Mouse (Mus musculus): ENCODE data around the gene Cmah.
"Not testable (repeated sequence)": the region's sequence is repeated elsewhere in the genome, so short reads cannot be mapped to it uniquely, and the experiment has no call there.

The Cmah gene

DNA sequence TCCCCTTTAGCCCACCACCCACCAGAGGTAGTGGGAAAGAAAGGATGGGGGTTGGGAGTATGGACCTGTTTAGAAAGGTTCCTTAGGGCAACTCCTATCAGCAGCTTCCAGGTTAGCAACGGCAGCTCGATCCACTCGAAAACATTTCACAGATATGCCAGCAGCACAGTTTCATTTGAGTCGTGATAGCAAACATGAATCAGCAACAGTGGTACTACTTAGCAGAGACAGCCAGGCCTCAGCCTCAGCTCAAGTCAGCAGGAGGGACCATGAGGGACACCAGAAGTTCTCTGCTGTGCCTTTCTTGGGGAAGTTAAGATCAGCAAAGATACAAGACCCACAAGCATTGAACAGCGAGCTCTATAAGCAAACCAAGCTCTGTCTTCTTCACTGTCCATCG is 13.3 kb downstream of the Cmah start:
- DNase-seq (ENCODE audit: low read depth, low spot score), result no peak

DNA sequence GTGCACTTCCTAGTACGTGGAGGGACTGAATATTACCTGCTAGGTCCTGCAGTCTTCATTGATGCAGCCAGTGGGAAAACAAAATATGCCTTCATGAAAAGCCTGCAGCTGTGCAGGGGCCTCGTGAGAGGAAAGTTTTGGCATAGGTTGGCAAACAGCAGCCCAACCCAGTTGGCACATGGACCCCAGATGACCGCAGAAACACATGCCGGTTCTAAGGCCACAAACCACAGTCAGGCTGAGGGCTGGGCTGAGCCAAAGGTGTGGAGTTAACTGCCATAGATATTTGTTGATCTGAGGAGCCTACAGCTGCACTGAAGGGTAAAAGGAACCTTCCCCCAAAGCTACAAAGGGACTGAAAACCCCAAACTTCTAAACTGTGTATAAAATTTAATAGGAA is 14.9 kb downstream of the Cmah start:
- DNase-seq (ENCODE audit: low read depth, low spot score), result no peak

DNA sequence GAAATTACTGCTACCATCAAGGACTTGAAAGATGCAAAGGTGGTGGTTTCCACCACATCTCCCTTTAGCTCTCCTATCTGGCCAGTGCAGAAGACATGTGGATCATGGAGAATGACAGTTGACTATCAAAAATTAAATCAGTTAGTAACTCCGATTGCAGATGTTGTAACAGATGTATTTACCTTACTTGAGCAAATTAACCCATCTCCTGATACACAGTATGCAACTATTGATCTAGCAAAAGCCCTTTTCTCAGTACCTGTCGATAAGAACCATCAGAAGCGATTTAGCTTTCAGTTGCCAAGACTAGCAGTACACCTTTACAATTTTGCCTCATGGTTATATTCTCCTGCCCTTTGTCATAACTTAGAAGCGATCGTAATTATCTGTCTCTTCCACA is 25.8 kb downstream of the Cmah start:
- DNase-seq (ENCODE audit: low read depth, low spot score), result no peak

DNA sequence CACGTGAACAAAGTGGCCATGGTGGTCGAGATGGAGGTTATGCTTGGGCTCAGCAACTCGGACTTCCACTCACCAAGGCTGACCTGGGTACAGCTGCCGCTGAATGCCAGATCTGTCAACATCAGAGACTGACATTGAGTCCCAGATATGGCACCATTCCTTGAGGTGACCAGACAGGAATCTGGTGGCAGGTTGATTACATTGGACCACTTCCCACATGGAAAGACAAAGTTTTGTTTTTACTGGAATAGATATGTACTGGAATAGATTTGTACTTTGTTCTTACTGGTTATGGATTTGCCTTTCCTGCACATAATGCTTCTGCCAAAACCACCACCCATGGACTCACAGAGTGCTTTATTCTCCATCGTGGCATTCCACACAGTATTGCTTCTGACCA is 27.5 kb downstream of the Cmah start:
- no peak for DNase-seq (ENCODE audit: low read depth, low spot score)

DNA sequence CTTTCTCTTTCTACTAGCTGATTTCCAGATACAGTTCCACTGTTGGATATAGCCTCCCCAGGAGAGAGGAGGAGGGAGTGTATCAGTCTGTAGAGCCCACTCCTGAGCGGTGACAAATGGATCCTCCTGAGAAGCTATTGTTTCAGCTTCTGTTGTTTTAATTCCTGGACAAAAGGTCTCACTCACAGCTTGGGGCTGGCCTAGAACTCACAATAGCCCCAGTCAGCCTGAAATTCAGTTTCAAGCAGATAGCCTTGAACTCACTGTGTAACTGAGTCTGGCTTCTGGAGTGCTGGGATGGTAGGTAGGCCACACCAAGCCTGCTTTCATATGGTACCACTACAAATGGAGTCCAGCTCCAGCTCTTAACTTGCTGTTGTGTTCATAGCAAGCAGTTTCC is 32.0 kb downstream of the Cmah start:
- DNase-seq (ENCODE audit: low read depth, low spot score), result peak; percentile 44

DNA sequence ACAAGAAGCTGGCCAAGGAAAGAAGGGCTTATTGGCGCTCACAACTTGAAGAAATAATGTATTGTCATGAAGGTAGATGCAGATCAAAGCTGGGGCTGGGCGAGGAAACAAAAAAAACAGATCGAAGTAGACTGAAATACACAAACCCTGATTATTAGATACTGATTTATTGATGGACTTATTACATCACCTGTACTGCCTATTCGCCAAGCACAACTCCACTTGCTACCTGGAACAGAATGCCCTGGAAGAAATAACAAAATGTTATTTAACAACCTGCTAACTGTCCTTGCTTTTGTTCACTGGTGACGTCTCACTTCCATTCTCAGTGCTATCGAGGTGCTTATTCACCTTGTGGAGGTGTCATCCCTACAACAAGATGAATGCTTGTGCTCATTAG is 38.0 kb downstream of the Cmah start:
- no peak for DNase-seq (ENCODE audit: low read depth, low spot score)

DNA sequence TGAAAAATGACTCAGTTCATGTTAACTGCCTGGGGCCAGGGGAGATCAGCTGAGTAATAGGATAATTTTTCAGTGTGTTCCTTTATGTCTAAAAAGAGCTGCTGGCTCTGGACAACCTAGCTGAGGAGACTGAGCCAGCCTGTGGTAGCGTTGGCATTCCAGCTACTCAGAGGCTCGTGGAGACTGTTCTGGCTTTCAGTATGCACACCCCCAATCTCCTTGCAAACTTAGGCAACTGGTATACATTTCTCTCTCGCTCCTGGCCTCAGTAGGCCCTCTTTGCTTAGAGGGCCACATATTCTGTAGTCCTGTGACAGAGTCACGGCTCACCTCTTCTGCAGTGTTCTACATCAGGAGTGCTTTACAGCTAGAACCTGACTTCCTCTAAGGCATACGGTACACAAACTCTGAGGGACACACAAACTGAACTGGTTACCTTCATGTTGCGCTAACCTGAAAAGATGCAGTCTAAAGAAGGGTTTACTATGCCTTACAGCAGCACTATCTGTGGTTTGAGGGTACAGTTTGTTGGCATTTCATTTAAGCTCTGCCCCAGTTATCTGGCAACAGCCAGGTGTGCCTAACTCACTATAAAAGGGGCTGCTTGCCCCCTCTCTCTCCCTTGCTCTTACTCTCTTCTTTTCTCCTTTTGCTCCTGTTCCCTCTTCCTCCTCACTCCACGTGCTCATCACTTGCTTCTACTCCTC is 45.8 kb downstream of the Cmah start:
- no peak for DNase-seq (ENCODE audit: low read depth, low spot score)

DNA sequence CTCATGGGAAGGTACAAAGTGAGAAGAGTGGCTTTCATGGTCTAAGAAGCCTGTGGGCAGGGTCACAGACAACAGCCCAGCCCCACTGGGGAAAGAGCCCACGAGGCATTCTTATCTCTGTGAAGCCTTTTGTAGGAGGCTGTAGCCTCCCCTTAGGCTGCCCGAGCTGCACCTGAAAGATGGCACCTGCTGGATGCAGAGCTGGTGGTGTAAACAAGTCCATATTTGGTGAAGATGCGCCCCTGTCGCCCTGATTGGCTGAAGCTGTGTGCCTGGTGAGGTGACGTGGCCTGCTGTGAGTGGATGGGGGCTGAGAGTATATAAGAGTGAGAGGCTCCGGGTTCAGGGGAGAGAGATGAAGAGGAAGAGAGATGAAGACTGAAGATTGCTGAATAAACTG is 47.4 kb downstream of the Cmah start:
- DNase-seq (ENCODE audit: low read depth, low spot score), result not testable (repeated sequence)

DNA sequence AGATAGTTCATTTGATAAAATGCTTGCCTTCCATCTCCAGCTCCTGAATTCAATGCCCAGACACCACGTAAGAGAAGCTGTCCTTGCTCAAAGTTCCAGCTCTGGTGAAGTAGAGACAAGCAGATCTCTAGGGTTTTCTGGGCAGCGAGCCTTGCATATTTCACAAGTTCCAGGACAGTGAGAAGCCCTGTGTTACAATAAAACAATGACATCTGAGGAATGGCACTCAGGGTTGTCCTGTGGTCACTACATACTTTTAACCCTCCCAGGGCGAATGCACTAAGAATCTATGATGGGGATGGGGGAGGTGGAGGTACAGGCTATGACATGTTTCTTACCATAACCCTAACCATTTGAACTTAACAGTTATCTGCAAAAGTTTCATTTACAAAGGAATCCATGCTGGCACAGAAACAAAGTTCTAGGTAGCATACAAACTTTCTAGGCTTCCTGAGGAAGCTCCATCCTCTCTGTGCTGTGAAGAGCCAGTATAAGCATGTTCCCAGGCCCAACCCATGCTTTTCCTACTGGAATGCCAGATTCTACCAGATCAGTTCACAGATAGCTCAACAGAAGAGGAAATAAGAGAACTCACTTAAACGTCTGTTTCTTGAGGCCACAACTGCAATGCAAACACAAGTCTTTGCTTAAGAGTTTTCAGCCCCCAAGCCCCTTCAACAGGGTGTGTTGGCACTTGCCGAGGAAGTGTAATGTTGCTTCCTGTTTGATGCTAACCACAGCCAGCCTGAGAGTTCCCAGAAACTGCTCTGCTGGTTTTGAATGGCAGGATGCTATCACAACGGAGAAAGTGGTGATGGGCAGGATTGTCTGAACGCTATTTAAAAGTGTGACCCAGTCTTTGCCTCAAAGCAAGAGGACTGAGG is 48.4 kb downstream of the Cmah start:
- no peak for DNase-seq (ENCODE audit: low read depth, low spot score)

DNA sequence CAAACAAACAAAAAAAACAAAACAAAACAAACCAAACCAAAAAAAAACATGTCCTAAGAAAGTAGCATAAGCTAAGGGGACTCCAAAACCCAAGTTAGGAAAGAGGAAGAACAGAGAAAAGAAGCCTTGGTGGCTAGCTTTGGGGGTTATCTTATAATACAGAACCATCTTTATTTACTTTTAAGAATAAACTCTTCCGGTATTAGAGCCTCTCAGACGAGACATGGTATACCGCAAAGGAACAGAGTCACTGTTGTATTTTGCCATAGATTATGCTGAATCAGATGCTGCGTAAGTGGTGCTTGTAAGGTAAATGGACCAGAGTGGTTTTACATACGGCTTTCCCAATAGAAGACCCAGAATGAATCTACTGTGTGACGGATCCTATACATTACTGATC is 53.5 kb downstream of the Cmah start:
- DNase-seq (ENCODE audit: low read depth, low spot score), result no peak

DNA sequence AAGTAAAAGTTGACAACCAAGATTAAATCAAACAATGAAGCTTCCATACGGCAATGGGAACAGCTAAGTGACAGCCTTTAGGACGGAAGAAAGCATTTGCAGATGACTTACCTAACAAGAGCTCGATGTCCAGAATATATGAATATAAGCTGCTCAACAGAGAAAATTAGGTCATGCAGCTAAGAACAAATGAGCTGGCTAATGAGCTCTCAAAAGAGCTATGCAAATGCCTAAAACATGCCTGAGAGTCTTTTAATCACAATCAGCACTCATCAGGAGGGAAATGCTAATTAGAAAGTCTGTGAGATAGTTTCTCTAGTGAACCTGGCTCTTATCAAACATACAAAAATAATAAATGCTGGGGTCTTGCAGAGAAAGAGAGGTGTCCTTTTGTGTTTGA is 56.7 kb downstream of the Cmah start:
- no peak for DNase-seq (ENCODE audit: low read depth, low spot score)

DNA sequence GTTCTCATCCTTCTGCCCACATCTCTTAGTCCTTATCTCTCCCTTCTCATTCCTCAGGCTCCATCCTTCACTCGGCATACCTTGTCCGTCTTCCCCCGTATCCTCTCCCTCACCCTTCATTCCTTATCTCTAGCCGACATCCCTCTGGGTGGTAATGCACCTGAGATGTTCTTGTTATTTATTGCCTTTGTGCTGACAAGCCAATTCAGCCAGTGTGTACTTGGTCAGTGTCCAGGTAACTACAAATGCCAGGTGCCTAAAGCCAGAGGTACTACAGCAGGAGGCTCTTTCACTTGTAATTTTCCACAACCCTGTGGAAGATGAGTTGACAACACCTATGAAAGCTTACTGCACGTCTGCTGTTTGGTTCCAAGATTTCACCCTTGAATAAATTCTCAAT is 64.7 kb downstream of the Cmah start:
- no peak for DNase-seq (ENCODE audit: low read depth, low spot score)

DNA sequence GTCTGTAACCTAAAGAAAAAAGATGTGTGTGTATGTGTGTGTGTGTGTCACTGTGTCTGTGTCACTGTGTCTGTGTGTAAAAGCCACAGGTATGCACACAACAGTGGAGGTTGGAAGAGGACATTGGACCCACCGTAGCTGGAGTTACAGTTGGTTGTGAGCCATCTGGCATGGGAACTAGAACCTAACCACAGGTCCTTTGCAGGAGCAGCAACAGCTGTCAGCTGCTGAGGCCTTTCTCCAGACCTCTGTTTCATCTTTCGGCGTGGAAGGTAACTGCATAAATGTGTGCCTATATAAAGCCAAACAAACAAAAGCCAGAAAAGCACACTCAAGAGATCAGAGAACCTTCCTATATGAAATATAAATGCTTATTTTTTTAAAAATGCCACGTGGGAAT is 65.5 kb downstream of the Cmah start:
- no peak for DNase-seq (ENCODE audit: low read depth, low spot score)

DNA sequence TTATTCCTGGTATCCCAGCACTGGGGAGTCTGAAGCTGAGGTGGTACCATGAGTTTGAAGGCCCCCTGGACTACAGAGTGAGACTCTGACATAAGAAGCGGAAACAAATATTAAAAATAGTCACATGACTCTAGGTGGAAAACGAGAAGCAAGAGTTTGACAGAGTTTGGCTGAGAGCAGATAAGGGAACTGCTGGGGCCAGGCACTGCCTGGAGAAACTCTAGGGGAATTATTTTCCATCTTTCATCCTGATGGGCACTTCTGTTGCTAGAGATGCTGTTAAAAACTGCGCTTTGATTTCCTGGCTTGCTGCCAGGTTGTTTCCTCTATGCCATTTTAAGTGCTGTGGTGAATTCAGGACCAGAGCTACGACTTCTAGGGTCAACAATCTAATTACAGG is 65.9 kb downstream of the Cmah start:
- DNase-seq (ENCODE audit: low read depth, low spot score), result no peak

DNA sequence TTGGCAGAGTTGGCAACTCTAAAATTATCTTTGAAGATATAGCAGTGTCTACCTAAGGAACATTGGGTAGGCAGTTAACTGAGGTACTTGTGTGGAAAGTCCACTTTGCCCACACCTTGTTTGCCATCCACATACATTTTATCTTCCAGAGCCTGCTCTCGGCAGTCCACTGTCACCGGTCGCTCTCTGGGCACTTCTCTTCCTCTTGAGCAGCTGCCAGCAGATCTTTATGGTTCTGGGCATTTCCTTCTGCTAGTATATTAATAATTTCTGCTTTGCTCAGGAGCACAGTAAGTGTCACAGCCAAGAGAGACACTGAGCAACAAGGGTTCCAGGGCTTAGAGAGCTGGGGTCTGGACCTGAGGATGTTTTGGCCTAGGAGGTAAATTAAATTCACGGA is 68.6 kb downstream of the Cmah start:
- no peak for DNase-seq (ENCODE audit: low read depth, low spot score)

DNA sequence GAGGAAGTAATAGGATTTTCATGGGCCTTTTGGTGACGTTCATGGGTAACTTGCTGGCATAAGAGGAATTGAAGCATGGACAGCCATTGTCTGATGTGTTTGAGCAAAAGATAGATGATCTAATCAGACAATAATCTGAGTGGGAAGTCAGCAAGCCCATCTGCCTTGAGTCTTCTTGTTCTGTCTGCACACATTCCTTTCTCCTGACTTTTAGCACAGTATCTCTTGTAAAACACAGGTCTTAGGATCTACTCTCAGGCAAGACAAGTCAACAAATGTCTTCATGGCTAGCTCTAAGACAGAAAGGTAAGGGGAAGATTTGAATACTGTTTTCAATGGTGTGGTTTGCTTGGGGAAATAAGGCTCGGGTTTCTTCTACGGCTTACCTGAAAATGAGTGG is 70.0 kb downstream of the Cmah start:
- no peak for DNase-seq (ENCODE audit: low read depth, low spot score)

DNA sequence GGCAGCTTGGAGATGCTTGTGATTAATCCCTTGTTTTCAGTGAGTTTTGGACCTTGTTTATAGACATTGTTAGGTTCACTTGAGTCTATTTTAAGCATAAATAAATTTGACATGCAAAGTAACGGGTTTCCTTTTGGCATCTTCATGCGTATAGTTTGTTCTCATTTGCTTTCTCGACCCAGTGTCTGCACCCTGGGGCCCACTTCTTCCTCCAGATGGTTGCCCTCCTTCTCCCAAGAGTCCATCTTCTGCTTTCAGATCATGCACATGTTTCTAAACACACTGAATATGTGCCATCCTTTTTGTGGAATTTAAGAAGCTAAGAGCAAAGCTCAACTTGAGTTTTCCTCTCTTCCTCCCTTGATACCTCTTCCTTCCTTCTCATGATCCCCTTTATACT is 71.3 kb downstream of the Cmah start:
- no peak for DNase-seq (ENCODE audit: low read depth, low spot score)

DNA sequence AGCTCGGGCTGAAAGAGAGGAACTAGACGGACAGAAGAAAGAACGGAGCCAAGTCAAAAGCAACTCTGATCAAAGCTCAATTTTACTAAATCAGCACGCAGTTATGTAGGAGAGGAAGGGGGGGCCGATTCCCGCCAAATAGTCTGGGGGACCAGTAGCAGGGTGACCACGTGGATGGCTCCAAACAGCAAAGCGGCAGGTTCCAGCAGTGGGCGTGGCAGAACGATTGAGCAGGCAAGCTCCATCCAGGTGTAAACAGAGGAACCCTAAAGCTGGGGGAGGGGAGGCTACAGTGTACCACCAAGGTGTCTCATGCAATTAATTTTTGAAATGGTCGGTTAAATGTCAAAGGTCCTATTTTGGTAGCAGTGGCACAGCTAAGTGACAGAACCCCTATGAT is 74.6 kb downstream of the Cmah start:
- DNase-seq (ENCODE audit: low read depth, low spot score), result not testable (repeated sequence)

DNA sequence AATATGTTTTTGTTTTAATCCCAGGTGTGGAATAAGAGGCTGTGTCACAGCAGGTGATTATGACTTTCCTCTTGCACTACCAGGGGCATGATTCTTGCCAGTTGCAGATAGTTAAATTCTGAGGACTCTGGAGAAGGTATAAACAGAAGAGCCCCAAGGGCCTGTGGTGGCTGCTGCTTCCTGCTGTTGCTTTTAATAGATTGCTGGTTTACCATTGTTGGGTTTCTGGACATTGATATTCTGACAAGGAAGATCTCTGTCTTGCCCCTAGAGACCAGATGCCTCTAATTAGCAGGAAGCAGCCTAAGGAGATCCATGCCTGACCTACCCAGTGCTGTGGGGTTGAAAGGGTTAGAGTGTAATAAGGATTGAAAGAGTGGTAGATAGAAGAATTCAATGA is 75.8 kb downstream of the Cmah start:
- no peak for DNase-seq (ENCODE audit: low read depth, low spot score)

DNA sequence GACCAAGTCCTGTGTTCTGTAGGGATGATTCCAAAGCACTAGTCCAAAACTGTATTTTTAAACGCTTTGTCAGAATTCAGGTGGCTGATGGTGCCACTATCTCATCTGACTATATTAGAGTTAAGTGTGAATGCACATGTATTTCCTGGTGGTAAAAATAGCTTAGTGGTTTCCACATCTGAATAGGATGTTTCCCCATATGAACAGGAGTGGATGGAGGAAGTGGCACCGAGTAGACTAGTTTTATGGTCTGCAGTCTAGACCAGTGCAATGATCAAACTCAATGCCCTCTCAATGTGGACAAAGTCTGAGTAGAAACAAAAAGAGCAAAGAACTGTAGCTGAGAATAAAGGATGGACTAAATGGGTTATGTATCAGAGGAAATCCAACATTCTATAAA is 79.6 kb downstream of the Cmah start:
- no peak for DNase-seq (ENCODE audit: low read depth, low spot score)

DNA sequence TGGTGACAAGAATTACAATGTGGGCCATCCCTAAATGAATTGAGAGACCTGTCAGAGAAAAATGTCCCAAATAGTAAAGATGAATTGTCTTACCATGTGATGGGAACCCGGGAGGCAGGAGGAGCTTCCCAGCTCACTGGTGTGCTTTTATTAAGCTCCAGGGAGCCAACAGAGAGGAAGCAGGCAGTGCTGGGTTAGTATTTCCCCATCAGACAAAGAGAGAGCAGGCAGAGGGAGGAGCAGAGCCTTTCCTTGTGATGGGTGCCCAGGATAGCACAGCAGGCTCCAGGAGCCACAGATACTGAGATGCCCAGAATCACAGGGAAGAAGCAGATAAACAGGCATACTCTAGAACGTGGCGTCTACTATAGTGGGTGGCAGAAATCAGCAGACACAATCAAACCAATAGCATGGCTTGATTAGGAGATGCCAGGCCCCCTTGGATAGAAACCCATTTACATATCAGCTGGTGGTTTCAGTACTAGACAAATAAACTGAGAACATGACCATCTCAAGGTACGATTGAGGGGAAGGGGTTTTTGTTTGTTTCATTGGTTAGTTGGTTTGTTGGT is 87.5 kb downstream of the Cmah start:
- DNase-seq (ENCODE audit: low read depth, low spot score), result no peak

DNA sequence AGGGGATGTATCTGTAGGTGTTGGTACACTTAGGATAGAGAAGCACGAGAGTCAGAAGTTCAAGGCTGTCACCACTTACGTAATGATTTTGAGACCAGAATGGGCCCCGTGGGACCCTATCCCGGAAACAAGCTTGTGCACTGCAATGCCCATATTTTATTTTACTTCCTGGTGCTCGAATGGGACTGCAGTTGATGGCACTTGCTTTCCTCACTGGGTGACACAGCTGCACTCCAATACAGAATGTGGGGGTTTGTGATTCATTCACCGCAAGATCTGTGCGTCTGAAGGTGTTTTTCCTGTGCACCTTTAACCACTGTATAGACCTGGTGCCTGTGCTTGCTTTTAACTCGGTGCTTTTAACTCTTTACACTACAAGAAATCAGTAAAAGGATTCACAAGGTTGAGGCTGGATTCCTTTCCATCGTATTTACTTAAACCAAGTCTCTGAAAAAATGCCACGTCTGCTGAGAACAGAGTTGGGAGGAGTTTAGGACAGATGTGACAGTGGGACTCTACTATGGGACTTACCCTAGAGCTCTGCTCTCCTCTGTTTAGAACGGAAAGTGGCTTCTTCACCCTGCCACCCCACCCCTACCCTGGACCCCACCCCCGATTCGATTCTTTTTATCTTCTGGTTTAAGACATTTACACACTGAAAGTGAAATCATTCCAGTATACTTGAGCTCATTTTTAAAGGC is 88.5 kb downstream of the Cmah start:
- DNase-seq (ENCODE audit: low read depth, low spot score), result no peak

All from ZHBTc4 (cell line).